Mouse (Mus musculus): ENCODE measurements around the gene Sorcs1. TPM values are rescaled to one million over a fixed set of nuclear protein-coding genes. Genes with fewer than 3 reads are reported as not detected.

The Sorcs1 gene
- polyA plus RNA-seq, 1 experiment from 2014 or later: 3.2 TPM

DNA sequence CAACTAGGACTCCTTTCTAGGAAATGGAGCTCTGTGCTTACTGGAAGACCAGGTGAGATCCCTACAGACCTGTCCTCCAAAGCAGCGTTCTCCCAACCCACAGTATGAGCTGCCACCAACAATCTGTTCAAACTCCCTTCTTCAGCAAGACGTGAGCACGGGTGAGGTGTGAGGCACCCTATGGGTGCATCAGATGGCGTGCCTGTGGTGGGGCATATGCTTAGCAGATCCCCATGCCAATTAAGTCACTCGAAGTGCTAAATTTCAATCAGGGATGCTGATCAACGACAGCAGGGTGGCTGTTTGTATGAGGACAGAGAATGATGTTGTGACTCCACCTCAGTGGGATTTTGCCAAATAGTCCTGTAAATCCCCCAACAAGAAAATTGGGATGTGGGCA is 201.7 kb downstream of the Sorcs1 start:
- H3K9me3 ChIP-seq: no peaks in the 10 kb centered on the region
- H3K4me2 ChIP-seq (replicated peaks): no peak overlapping the region
- H3K4me1 ChIP-seq: no peaks in the 10 kb centered on the region
- 0 out of 2 replicates have a peak, but pooled peaks cover 4% of the 10 kb centered on the region for H3K27me3 ChIP-seq
- no peak overlapping the region for H3K27ac ChIP-seq
- no peaks in the 10 kb centered on the region for H3K36me3 ChIP-seq
- H3K9ac ChIP-seq: no peak overlapping the region
- 78% methylated on average over 6 of the region's 6 CpGs for WGBS
- no peak overlapping the region for H3K4me3 ChIP-seq
- no peak for ATAC-seq (ENCODE audit: insufficient number of reproducible peaks, insufficient read depth, low FRiP score, low TSS enrichment)

DNA sequence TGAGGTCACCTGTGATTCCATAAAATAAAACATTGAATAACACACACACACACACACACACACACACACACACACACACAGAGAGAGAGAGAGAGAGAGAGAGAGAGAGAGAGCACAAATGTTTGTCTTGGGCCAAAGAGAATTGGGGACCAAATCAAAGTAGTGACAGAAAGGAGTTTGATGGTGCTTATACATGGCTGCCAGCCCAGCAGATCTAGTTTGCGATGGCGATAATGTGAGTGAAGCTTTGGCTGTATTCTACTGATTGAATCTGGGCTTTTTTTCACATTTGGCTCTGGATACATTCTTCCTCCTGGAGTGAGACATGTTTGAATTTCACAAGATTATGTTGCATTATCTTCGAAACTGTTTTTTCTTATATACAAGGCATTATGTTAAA is 209.9 kb downstream of the Sorcs1 start:
- no peak overlapping the region for H3K9ac ChIP-seq
- H3K9me3 ChIP-seq: no peaks in the 10 kb centered on the region
- no peak overlapping the region for H3K4me2 ChIP-seq (replicated peaks)
- no peak overlapping the region for H3K4me3 ChIP-seq
- H3K36me3 ChIP-seq: no peaks in the 10 kb centered on the region
- WGBS: 90% methylated on average over 3 of the region's 3 CpGs
- H3K4me1 ChIP-seq: no peaks in the 10 kb centered on the region; the same call in 1 of the 2 replicates
- no peak overlapping the region for H3K27ac ChIP-seq
- 0 out of 2 replicates have a peak, but pooled peaks cover under 1% of the 10 kb centered on the region for H3K27me3 ChIP-seq
- no peak for ATAC-seq (ENCODE audit: insufficient number of reproducible peaks, insufficient read depth, low FRiP score, low TSS enrichment)

- H3K4me3 ChIP-seq: no peak overlapping the region
Observed at GRCm38 (mm10) chr19:50464811-50465210, 213.6 kb downstream of the Sorcs1 start.

GRCm38 (mm10) chr19:50458581-50458980 is 219.9 kb downstream of the Sorcs1 start:
- ATAC-seq (ENCODE audit: insufficient number of reproducible peaks, insufficient read depth, low FRiP score, low TSS enrichment): no peak
- no peak overlapping the region for H3K4me3 ChIP-seq
- 89% methylated on average over 5 of the region's 5 CpGs for WGBS
- H3K9ac ChIP-seq: no peak overlapping the region
- no peak overlapping the region for H3K4me2 ChIP-seq (replicated peaks)
- H3K9me3 ChIP-seq: no peaks in the 10 kb centered on the region
- H3K4me1 ChIP-seq: no peaks in the 10 kb centered on the region
- H3K27ac ChIP-seq: no peak overlapping the region
- no peaks in the 10 kb centered on the region for H3K27me3 ChIP-seq
- no peaks in the 10 kb centered on the region for H3K36me3 ChIP-seq

More at GRCm38 (mm10) chr19:50464811-50465210, 213.6 kb downstream of the Sorcs1 start:
- Histone ChIP-seq H3K4me1 (no peaks in the 10 kb centered on the region; the same call in 1 of the 2 replicates), H3K9ac (no peak overlapping the region), H3K36me3 (no peaks in the 10 kb centered on the region), H3K27ac (no peak overlapping the region), H3K9me3 (no peaks in the 10 kb centered on the region), H3K27me3 (no peaks in the 10 kb centered on the region), H3K4me2 (replicated peaks) (no peak overlapping the region)
- 67% methylated on average over 6 of the region's 6 CpGs for WGBS
- ATAC-seq (ENCODE audit: insufficient number of reproducible peaks, insufficient read depth, low FRiP score, low TSS enrichment): no peak

DNA sequence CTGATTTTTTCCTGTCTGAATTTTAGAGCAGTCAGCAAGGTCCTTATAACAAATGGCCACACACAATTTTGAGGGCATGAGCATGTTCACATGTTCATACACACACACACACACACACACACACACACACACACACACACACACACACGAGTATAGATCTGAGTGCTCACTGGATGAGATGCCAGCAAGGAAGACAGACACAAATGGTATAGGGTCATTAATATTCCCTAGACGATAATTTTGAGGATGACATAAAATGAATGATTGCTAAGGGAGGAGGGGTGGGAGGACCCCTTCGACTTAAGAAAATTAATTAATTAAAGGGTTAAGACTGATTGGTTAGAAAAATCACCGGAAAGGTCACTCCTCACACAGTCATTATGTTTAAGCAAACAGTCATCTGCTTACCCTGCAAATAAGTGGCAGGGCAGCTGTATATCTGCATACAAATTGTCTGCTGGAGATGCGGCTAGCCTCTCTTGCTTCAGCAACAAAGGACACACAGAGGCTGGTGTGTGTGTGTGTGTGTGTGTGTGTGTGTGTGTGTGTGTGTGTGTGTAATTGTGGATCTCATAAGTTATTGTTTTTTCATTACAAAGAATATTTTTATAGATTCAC is 221.1 kb downstream of the Sorcs1 start:
- Histone ChIP-seq H3K27me3 (no peaks in the 10 kb centered on the region), H3K4me3 (no peak overlapping the region), H3K9me3 (no peaks in the 10 kb centered on the region), H3K4me2 (replicated peaks) (no peak overlapping the region), H3K4me1 (no peaks in the 10 kb centered on the region), H3K9ac (no peak overlapping the region), H3K36me3 (no peaks in the 10 kb centered on the region), H3K27ac (no peak overlapping the region)
- no peak for ATAC-seq (ENCODE audit: insufficient number of reproducible peaks, insufficient read depth, low FRiP score, low TSS enrichment)
- WGBS: 52% methylated on average over 5 of the region's 5 CpGs

- Histone ChIP-seq H3K9ac (no peak overlapping the region), H3K4me2 (replicated peaks) (0 out of 2 replicates have a peak overlapping the region, but pooled peaks have one; percentile 41)
- ATAC-seq (ENCODE audit: insufficient number of reproducible peaks, insufficient read depth, low FRiP score, low TSS enrichment): no peak
Observed at GRCm38 (mm10) chr19:50441099-50441498, 237.3 kb downstream of the Sorcs1 start.

GRCm38 (mm10) chr19:50440246-50440910 is 238.1 kb downstream of the Sorcs1 start:
- Histone ChIP-seq H3K4me1 (peaks cover 14% of the 10 kb centered on the region), H3K4me3 (no peak overlapping the region; the same call in 1 of the 2 replicates), H3K9me3 (no peaks in the 10 kb centered on the region), H3K27ac (no peak overlapping the region), H3K9ac (no peak overlapping the region), H3K4me2 (replicated peaks) (peak overlapping the region; percentile 41), H3K36me3 (no peaks in the 10 kb centered on the region), H3K27me3 (no peaks in the 10 kb centered on the region)
- WGBS: 5% methylated on average over 11 of the region's 11 CpGs
- ATAC-seq (ENCODE audit: insufficient number of reproducible peaks, insufficient read depth, low FRiP score, low TSS enrichment): no peak

More at GRCm38 (mm10) chr19:50441099-50441498, 237.3 kb downstream of the Sorcs1 start:
- Histone ChIP-seq H3K36me3 (no peaks in the 10 kb centered on the region), H3K27ac (no peak overlapping the region), H3K27me3 (no peaks in the 10 kb centered on the region), H3K4me3 (no peak overlapping the region), H3K9me3 (no peaks in the 10 kb centered on the region), H3K4me1 (peaks cover 14% of the 10 kb centered on the region)
- 21% methylated on average over 4 of the region's 4 CpGs for WGBS

DNA sequence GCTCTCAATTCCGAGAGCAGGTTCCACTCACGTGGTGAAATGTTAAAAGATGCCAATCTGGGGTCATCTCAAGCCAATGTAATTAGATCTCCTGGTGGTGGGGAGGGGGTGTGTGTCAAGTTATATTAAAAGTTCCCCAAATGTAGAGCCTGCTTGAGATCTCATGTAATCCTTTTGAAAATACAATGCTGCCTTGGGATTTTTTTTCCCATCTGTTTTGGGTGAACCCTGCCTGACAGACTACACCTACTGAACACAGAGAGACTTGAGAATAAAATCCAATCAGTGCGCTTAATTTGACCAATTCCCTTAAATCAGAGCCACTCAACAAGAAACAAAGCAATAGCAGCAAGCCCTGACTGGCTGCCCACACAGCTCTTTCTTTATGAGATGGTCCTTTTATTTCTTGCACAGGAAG is 239.0 kb downstream of the Sorcs1 start:
- H3K4me2 ChIP-seq (replicated peaks): no peak overlapping the region
- 10% methylated on average over 3 of the region's 3 CpGs for WGBS
- peaks cover 14% of the 10 kb centered on the region for H3K4me1 ChIP-seq
- no peak overlapping the region for H3K27ac ChIP-seq
- H3K27me3 ChIP-seq: no peaks in the 10 kb centered on the region
- H3K36me3 ChIP-seq: no peaks in the 10 kb centered on the region
- H3K9me3 ChIP-seq: no peaks in the 10 kb centered on the region
- H3K4me3 ChIP-seq: no peak overlapping the region
- ATAC-seq (ENCODE audit: insufficient number of reproducible peaks, insufficient read depth, low FRiP score, low TSS enrichment): no peak
- no peak overlapping the region for H3K9ac ChIP-seq

GRCm38 (mm10) chr19:50422928-50423327 is 255.5 kb downstream of the Sorcs1 start:
- ATAC-seq (ENCODE audit: insufficient number of reproducible peaks, insufficient read depth, low FRiP score, low TSS enrichment): no peak
- Histone ChIP-seq H3K4me3 (no peak overlapping the region), H3K4me2 (replicated peaks) (no peak overlapping the region), H3K9ac (no peak overlapping the region), H3K36me3 (no peaks in the 10 kb centered on the region), H3K9me3 (no peaks in the 10 kb centered on the region), H3K27me3 (no peaks in the 10 kb centered on the region), H3K4me1 (0 out of 2 replicates have a peak, but pooled peaks cover 3% of the 10 kb centered on the region), H3K27ac (no peak overlapping the region)
- WGBS: 75% methylated on average over 1 of the region's 1 CpGs

DNA sequence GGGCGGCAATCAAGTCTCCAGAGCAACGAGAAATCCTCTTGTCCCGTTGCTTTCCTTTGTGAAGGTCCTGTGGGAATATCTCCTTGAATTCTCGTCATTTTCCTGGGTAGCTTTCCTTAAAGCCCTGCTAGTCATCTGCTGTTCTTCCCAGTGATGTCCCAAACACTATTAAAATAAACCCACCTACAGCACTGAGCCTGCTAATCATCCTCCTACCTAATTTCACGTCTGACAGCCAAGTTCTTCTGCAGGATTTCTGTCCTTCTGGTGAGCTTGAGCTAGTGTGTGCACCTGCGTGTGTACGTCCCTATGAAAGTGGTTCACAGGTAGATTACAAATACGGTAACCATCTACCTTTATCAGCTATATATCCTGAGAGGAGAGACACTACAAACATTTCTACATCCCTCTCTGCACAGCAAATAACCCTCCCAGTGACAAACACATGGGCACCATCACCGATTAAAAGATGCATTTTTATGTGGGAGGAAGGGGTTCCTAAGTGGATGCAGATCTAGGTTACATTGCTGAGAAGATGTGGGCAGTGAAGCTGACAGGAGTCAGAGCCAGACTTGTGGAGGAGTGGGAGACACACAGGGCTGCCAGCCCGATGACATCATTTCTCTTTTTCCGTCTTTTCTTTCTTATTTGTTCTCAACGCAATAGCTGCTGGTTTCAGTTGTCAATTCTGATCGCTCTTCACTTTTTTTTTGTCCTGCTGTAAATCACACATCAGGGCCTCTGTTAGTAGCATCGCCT is 259.3 kb downstream of the Sorcs1 start:
- H3K9ac ChIP-seq: no peak overlapping the region
- ATAC-seq (ENCODE audit: insufficient number of reproducible peaks, insufficient read depth, low FRiP score, low TSS enrichment): no peak
- H3K4me1 ChIP-seq: no peaks in the 10 kb centered on the region
- 54% methylated on average over 14 of the region's 14 CpGs for whole genome bisulfite sequencing
- no peak overlapping the region for H3K4me2 ChIP-seq (replicated peaks)
- no peaks in the 10 kb centered on the region for H3K36me3 ChIP-seq
- no peak overlapping the region for H3K4me3 ChIP-seq
- no peaks in the 10 kb centered on the region for H3K27me3 ChIP-seq
- no peaks in the 10 kb centered on the region for H3K9me3 ChIP-seq
- H3K27ac ChIP-seq: no peak overlapping the region

GRCm38 (mm10) chr19:50410561-50410960 is 267.9 kb downstream of the Sorcs1 start:
- Histone ChIP-seq H3K4me1 (no peaks in the 10 kb centered on the region), H3K9ac (no peak overlapping the region), H3K4me2 (replicated peaks) (no peak overlapping the region), H3K9me3 (no peaks in the 10 kb centered on the region), H3K4me3 (no peak overlapping the region), H3K27me3 (no peaks in the 10 kb centered on the region), H3K27ac (no peak overlapping the region), H3K36me3 (no peaks in the 10 kb centered on the region)
- no peak for ATAC-seq (ENCODE audit: insufficient number of reproducible peaks, insufficient read depth, low FRiP score, low TSS enrichment)
- 78% methylated on average over 3 of the region's 3 CpGs for WGBS
